Mouse (Mus musculus) cortical plate, adult 2 months (tissue): ENCODE measurements at regions not wholly inside any gene's neighbourhood (a gene's known extent, or its start where the extent isn't known, plus 50 kb on each side); places are given as distances from the start of the nearest gene placed in this dataset.

ENCODE experiments used
- CTCF ChIP-seq: fragments of 200-500 bp; IDR thresholded peaks from 2 replicates; pipeline ENCODE4 v1.5.1; 2011; ENCODE audit warnings: mild to moderate bottlenecking, control low read depth, low read length; ENCODE audit not compliant: insufficient read depth; ENCODE audit errors: extremely low read depth
- POLR2A ChIP-seq: fragments of 200-500 bp; IDR thresholded peaks from 2 replicates; pipeline ENCODE4 v1.6.1; 2011; ENCODE audit warnings: mild to moderate bottlenecking, low read length, control low read depth; ENCODE audit not compliant: insufficient read depth; ENCODE audit errors: extremely low read depth

DNA sequence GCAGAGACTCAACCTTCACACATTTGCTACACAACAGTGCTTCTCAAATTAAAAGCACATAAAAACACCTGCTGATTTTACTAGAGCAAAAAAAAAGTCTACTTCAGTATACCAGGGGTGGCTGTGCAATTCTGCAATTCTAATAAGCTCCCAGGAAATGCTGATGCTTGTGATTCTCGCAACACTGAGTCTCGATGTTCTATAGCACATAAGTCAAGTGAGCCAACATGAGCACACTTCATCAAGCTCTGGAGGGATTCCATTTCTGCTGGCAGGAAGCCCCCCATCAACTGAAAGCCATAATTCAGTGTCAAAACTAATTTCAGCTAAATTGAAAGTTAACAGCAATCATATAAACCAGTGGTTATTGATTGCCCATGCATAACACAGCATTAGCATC lies 2676.7 kb upstream of the Gm6569 start:
- no peak for TF ChIP-seq POLR2A
- TF ChIP-seq CTCF = no peak
